Mouse (Mus musculus) left cerebral cortex, adult 8-10 months (tissue): ENCODE results near the gene Ckap5. TPM values are rescaled to one million over a fixed set of nuclear protein-coding genes. Genes with fewer than 3 reads are reported as not detected.

Source experiments
- DNase-seq, 2 experiments: peaks; one replicate each; pipeline ENCODE4 v3.0.0; 2022; ENCODE audit warnings: low spot score in 2 of 2
- total RNA-seq, 4 experiments: library from RNA; stranded (reverse); gene quantifications; 2 replicates each; pipeline ENCODE4 v1.2.4; 2022

Ckap5 gene
- total RNA-seq, 4 experiments from 2014 or later: 116 to 144 (median 129) TPM

DNA sequence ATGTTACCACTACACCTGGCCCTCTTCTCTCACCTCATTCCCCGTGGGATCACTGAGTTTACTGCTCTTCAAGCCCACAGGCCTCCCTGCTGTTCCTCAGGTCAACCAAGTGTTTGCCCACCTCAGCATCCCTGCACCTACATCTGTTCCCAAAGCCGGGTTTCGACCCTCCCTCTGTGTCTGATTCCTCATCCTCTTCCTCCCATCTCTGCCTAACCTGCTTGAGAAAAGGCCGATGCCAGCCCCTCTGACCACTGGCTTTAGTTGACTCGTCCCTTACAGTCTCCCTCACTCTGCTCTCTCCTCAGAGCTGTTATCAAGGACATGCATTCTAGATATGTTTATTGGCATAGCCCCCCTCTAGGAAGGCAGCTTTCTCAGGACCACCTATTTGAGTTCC, 100.9 kb downstream of the Ckap5 start:
- no peak for DNase-seq

- DNase-seq: no peak
Observed at GRCm38 (mm10) chr2:91628171-91628570, 101.6 kb downstream of the Ckap5 start.

- no peak for DNase-seq
Observed at GRCm38 (mm10) chr2:91629682-91630081, 103.1 kb downstream of the Ckap5 start.

DNA sequence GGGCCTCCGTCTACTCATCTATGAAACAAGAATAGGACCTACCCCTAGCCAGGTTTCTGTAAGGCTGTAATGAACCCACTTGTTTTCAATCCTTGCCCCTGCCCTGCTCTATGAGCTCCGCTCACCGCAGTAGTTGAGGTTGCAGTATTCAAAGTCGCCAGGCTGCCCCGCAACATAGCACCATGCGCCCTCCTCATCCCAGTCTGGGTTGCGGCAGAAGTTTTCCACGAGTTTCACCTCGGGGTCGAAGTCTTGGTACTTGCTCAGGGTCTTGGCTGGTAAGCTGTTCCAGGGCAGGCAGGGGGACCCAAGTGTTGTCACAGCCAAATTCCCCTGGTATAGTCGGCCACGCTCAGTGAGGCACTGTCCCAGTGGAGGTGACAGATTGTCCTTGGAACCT, 103.8 kb downstream of the Ckap5 start:
- DNase-seq: no peak

DNA sequence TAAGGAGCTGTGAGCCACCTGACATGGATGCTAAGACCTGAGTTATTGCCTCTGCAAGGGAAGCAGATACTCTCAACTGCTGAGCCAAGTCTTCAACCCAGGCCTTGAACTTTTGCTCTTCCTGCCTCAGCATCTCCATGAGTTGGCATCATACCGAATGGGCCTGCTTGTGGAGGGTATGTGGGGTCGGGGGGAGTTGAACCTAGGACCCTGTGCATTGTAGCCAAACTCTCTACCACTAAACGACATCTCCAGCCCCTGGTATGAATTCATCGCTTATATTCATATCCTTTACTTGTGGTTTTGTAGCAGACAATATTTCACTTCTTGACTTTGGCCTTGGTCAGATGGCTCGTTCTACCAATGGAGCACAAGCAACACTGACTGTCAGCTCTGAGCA, 105.3 kb downstream of the Ckap5 start:
- no peak for DNase-seq

GRCm38 (mm10) chr2:91632316-91632715, 105.8 kb downstream of the Ckap5 start:
- no peak for DNase-seq

GRCm38 (mm10) chr2:91633334-91633977, 106.9 kb downstream of the Ckap5 start:
- no peak for DNase-seq

- DNase-seq: no peak
Observed at GRCm38 (mm10) chr2:91634841-91635240, 108.3 kb downstream of the Ckap5 start.

DNA sequence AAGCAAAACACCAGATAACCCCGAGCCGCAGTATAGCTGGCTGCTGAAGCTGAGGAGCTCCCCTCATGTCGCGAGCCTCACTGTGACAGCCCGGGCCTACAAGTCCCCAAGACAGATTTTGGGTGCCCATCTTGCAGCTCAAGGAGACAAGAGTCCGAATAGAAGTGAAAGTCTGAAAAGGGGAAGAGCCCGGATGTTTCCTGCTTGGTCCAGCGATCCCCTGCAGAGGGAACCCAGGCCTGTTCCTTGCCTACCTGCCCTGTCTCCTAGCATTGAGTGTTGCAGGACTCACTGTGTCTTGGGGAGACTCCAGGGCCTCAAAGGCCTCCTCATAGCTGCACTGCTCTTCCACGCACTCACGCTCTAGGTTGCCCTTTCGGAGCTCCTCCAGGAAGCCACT, 108.9 kb downstream of the Ckap5 start:
- no peak for DNase-seq

GRCm38 (mm10) chr2:91636229-91636628, 109.7 kb downstream of the Ckap5 start, which contains the start of gene F2:
F2 (minus strand) TSS chr2:91636414.
- DNase-seq: no peak

GRCm38 (mm10) chr2:91636727-91637338, 110.3 kb downstream of the Ckap5 start:
- no peak for DNase-seq

DNA sequence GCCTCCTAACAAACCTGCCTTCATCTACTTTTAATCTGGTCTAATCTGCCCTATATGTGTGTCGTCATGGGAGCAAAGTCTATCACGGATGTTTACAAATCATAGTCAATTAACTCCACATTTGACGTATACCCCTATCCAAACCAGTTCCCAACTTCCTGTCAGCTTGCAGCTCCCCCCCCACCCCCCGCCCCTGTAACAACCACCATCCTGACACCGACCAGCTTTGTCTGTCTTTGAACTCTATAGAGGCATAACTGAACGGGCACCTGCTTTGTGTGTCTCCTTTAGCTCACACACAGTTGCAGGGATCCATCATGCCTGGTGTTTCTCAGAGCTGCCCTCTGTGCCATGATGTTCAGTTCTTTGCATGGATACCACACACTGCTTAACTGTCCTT, 112.4 kb downstream of the Ckap5 start:
- DNase-seq: no peak

- no peak for DNase-seq
Observed at GRCm38 (mm10) chr2:91642825-91643415, 116.4 kb downstream of the Ckap5 start.

- DNase-seq: no peak
Observed at GRCm38 (mm10) chr2:91644021-91644420, 117.5 kb downstream of the Ckap5 start.

- DNase-seq: no peak
Observed at GRCm38 (mm10) chr2:91645354-91645753, 118.8 kb downstream of the Ckap5 start.

GRCm38 (mm10) chr2:91645811-91646210, 119.2 kb downstream of the Ckap5 start:
- no peak for DNase-seq

DNA sequence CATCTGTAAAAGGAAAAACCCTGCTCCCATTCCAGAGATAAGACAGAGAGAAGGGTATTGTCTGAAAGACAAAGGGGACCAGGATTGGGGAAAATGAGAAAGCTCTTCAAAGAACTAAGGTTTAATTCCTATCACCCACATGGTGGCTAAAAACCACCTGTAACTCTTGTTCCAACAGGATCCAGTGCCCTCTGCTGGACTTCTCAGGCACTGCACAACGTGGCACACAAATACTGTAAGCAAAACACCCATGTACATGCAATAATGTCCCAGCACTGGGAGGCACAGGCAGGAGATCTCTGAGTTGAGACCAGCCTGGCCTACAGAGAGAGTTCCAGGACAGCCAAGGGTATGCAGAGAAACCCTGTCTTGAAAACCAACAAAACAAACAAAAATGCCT, 120.2 kb downstream of the Ckap5 start:
- DNase-seq: peak in 1 of 2 experiments; percentile 49

- no peak for DNase-seq
Observed at GRCm38 (mm10) chr2:91649152-91649551, 122.6 kb downstream of the Ckap5 start.

- DNase-seq: peak; percentile 90 to 96
Observed at GRCm38 (mm10) chr2:91649553-91650359, 123.2 kb downstream of the Ckap5 start, which contains the start of the genes Zfp408 and Arhgap1. Zfp408 (minus strand) TSS chr2:91649791. Arhgap1 (plus strand) TSS chr2:91649860.

DNA sequence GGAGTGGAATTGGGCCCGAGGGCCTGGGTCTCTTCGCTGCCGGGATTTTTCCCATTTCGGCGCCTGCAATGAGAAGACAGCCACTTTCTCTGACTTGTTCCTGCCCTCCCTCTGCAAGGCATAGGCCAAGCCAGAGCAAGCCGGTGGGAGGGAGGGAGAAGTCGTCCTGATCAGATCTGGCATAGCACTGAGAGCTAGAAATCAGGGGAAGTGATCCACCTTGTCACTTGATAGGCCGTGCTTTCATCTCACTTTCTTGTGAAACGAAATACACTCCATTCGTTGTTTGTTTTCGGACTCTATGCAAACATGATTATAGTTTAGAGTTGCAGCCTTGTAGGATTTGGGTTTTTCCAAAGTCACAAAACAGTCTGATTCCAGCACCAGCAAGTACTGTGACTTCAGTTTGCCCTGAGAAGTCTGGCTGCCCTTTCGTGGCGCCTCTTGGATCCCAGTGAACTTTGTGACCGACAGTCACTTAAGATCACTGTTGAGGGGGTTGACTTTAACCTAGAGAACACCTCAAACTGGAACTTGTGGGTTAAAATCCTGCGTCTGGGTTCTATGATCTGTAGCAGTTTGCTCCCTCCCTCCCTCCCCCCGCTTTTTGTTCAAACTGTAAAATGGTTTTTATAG, 123.9 kb downstream of the Ckap5 start:
- DNase-seq: no peak
